Mouse (Mus musculus) bone marrow macrophage, adult 2 months (primary cell): Measurements from ENCODE around the gene Lrrc56.

Source experiments
- CTCF ChIP-seq: IDR thresholded peaks from 2 replicates; pipeline ENCODE4 v1.5.1; 2012; ENCODE audit warnings: low read depth, mild to moderate bottlenecking, low read length, moderate library complexity
- POLR2A ChIP-seq: IDR thresholded peaks from 2 replicates; pipeline ENCODE4 v1.6.1; 2012; ENCODE audit warnings: mild to moderate bottlenecking, low read depth, low read length, borderline replicate concordance

GRCm38 (mm10) chr7:141205504-141205903, 11.5 kb downstream of the Lrrc56 start:
- TF ChIP-seq CTCF (no peak), POLR2A (no peak)
